Mouse (Mus musculus) c-Kit-negative CD71-positive TER-119-positive erythroid progenitor cells, embryonic 14.5 days (primary cell): ENCODE data around the gene Bri3.

Experiments used
- DNase-seq: peaks from one replicate; pipeline ENCODE4 v3.0.0-alpha.2; 2013; ENCODE audit warnings: low read depth, low spot score

Bri3 gene

DNA sequence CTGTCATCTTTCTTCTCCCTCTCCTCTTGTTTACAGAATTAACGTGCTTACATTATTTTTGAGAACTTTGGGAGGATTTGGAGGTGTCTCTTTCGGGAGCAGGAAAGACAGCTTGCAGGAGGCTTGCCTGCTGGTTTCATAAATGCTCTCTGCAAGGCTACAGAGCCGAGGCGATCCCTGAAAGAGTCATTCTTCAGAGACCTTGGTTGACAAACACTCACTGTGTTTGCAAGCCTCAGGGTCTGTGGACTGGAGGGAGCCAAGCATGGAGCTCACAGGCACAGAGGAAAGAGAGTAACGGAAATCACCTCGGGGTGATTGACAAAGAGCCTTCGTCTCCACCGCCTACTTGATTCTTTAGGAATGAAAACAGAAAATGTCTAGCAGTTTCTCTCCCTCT, 175.8 kb downstream of the Bri3 start:
- no peak for DNase-seq

DNA sequence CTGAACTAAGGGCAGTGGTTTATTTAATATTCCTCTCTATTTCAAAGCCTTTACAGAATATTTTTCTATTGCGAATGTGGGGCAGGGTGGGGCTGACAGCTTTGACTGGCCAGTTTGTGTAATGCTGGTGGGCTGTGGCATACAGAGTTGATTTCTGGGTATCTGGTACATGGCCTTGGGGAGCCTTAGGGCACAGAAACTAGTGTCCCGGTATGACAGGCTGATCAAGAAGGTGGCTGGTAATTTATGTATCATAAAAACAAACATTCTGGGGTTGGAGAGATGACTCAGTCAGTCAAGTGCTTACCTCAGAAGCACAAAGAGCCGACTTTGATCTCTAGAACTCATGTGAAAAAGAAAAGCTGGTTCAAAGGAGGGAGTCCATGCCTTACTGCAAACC, 182.5 kb downstream of the Bri3 start:
- DNase-seq, result no peak

GRCm38 (mm10) chr5:144427861-144428260, 183.6 kb downstream of the Bri3 start:
- DNase-seq, result no peak

DNA sequence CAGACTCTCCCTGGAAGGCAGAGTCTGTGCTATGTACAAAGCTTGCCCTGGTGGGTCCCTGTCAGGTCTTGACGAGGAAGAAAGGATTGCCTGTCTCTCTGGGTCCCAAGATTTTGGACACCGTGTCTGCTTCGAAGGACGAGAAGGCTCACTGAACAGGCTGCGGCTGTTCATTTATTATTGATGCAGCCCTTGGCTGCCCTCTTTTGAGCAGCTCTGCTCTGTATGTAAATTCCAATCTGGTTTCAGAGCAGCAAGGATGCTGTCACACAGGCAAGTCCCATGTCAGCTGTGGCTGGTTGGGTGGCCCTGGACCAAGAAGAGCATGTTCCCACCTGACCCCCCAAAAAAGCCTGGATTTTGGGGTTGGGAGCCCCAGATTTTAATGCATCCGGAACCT, 187.2 kb downstream of the Bri3 start:
- DNase-seq, result no peak

DNA sequence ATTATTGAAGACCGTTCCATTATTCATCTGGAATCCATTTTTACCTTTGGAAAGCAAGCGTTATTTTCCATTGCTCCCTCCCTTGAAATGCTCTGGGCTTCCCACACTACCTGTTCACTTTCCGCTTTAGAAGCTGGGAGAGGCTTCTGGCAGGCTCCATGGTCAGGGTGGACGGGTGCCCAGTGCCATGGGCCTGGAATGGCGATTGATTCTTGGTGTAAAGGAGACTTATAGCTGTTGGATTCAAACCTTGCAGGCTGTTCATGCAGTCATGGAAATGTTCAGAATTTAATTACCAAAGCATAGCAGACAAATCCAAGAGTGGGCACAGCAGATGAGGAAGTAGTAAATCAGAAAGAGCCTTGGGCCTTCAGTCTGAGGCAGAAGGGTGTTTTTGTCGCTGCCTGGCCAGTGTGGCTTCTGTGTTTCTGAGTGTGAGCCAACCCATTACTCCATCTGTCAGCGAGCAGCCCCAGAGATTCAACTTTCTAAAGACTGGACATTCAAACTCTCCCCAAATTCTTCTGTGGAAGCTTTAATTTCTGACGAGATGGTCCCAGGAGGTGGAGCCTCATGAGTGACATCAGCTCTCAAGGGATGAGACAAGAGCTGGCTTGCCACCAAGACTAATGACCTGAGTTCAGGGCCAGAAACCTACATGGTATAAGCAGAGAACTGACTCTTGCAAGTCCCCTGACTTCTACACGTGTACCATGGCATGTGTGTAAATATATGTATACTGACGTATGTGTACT, 195.2 kb downstream of the Bri3 start:
- no peak for DNase-seq

GRCm38 (mm10) chr5:144441831-144442271, 197.6 kb downstream of the Bri3 start:
- no peak for DNase-seq

- no peak for DNase-seq
These were observed 202.4 kb downstream of the Bri3 start for GRCm38 (mm10) chr5:144446475-144447225.

GRCm38 (mm10) chr5:144447226-144447616, 203.0 kb downstream of the Bri3 start:
- no peak for DNase-seq

DNA sequence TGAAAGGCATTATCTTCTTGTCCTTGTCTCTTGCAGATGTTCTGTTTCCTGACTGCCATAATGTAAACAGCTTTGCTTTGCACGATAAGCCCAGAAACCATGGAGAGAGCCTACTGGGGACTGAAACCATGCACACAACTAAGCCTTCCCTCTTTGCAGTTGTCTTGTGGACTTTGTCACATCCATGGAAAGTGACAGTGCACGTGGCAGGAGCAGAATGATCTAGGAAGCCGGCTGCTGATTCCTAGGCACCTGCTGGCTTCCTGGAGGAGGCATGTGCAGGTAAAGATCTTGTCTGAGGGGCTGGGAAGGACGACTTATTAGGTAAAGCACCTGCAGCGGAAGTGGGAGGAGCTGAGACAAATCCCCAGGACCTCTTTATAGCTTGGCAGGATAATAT, 203.7 kb downstream of the Bri3 start:
- DNase-seq, result no peak

GRCm38 (mm10) chr5:144452776-144453455, 208.7 kb downstream of the Bri3 start:
- DNase-seq, result no peak

- no peak for DNase-seq
These were observed 213.5 kb downstream of the Bri3 start for GRCm38 (mm10) chr5:144457623-144458287.

- no peak for DNase-seq
These were observed 222.8 kb downstream of the Bri3 start for GRCm38 (mm10) chr5:144466987-144467386.

- DNase-seq, result no peak
These were observed 228.8 kb downstream of the Bri3 start for GRCm38 (mm10) chr5:144473056-144473455.

DNA sequence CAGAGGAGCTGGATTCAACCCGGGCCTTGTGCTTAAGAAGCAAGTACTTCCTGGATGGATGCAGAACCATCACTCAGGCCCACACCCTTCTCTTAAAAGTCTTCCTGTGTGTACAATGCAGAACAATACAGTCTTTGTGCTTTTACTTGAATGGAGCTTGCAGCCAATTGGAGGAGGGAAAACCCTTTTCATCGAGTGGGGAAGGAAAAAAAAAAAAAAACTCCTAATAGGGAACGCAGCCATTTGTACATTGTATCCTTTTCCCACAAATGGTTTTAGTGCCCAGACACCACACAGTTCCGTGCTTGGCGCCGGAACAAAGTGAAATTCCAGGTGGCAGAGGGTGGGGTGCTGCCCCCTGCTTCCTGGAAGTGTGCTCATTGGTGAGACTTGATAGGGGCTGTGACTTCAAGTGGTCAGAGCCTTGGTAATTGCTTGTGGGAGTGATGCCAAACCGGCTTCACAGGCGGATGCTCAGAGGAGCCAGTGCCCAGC, 235.5 kb downstream of the Bri3 start:
- DNase-seq, result no peak

DNA sequence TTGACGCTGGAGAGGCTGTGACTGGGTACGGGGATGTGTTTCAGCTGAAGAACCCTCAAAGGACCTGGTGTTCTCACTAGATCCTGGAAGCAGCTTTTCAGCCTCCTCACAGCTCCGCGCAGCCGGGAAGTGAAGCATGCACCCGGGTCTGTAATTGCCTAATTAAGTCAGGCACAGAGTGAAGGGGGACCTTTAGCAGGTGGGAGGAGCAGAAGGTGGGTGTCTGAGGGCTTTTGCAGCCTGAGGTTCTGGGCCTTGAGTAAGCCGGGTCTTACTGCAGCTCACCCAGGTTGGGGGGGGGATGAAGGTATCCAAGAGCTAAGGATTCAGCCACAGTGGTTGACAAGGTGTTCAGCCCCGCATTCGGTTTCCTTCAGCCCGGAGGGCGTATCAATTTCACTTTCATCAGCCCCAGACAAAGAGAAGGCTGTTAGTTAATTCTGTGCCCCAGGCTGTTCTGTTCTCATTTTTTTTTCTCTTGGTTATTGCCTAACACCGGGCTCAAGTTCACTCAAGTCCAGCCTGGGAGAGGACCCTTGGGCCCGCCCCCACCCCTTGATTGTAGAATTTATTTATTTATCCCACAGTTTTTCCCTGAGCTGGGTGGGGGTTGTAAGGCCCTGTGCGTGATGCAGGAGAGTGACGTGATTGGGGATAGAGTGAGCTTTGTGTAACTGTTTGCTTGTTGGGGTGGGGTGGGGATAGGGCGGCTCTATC, 239.6 kb downstream of the Bri3 start:
- no peak for DNase-seq

GRCm38 (mm10) chr5:144491308-144491707, 247.1 kb downstream of the Bri3 start:
- DNase-seq, result no peak
